Mouse (Mus musculus) thymus, postnatal 0 days (tissue): Measurements from ENCODE around the gene Nsd1. TPM values are rescaled to one million over a fixed set of nuclear protein-coding genes. Genes with fewer than 3 reads are reported as not detected.

Experiments
- polyA plus RNA-seq: library from polyadenylated mRNA; unstranded; fragments of >200 nt; fragmentation: Nextera tagmentation; extraction: Ambion mirVana; gene quantifications from 2 replicates; pipeline ENCODE4 v1.2.1, GENCODE M21; 2015

The Nsd1 gene
- polyA plus RNA-seq, 1 experiment from 2014 or later: 73.8 TPM

Other genes starting within 250 kb of the Nsd1 start
- gene Hk3, start 188.4 kb upstream of the Nsd1 start, polyA plus RNA-seq: 0.81 and 0.96 TPM in 2 replicates
- 26.9 and 29.5 TPM in 2 replicates for gene Uimc1, start 109.5 kb upstream of the Nsd1 start, polyA plus RNA-seq
- 13.0 and 14.1 TPM in 2 replicates for gene Zfp346, start 104.5 kb upstream of the Nsd1 start, polyA plus RNA-seq
- not detected in 2 replicates for gene Gm17617, start 76.2 kb upstream of the Nsd1 start, polyA plus RNA-seq
- 0.06 TPM in 1 of 2 replicates, not detected in the other for gene Fgfr4, start 57.1 kb upstream of the Nsd1 start, polyA plus RNA-seq
- gene Prelid1, start 110.7 kb downstream of the Nsd1 start, polyA plus RNA-seq: 434 and 456 TPM in 2 replicates
- gene Rab24, start 112.2 kb downstream of the Nsd1 start, polyA plus RNA-seq: 99.1 and 105 TPM in 2 replicates
- 57.9 and 66.6 TPM in 2 replicates for gene Mxd3, start 120.0 kb downstream of the Nsd1 start, polyA plus RNA-seq
- gene Lman2, start 153.0 kb downstream of the Nsd1 start, polyA plus RNA-seq: 94.2 and 97.1 TPM in 2 replicates
- gene Rgs14, start 159.9 kb downstream of the Nsd1 start, polyA plus RNA-seq: 53.6 and 62.3 TPM in 2 replicates
- gene Slc34a1, start 188.4 kb downstream of the Nsd1 start, polyA plus RNA-seq: 0.06 and 0.07 TPM in 2 replicates
- gene Pfn3, start 205.4 kb downstream of the Nsd1 start, polyA plus RNA-seq: not detected in 2 replicates
- gene F12, start 217.0 kb downstream of the Nsd1 start, polyA plus RNA-seq: 0.12 TPM in 1 of 2 replicates, not detected in the other
- gene Grk6, start 235.3 kb downstream of the Nsd1 start, polyA plus RNA-seq: 76.9 and 87.8 TPM in 2 replicates